Mouse (Mus musculus) left cerebral cortex, adult 11 months (tissue): ENCODE results near the gene Armc3.

ENCODE experiments used
- DNase-seq: peaks from one replicate; pipeline ENCODE4 v3.0.0; 2022; ENCODE audit warnings: low spot score

Gene Armc3

DNA sequence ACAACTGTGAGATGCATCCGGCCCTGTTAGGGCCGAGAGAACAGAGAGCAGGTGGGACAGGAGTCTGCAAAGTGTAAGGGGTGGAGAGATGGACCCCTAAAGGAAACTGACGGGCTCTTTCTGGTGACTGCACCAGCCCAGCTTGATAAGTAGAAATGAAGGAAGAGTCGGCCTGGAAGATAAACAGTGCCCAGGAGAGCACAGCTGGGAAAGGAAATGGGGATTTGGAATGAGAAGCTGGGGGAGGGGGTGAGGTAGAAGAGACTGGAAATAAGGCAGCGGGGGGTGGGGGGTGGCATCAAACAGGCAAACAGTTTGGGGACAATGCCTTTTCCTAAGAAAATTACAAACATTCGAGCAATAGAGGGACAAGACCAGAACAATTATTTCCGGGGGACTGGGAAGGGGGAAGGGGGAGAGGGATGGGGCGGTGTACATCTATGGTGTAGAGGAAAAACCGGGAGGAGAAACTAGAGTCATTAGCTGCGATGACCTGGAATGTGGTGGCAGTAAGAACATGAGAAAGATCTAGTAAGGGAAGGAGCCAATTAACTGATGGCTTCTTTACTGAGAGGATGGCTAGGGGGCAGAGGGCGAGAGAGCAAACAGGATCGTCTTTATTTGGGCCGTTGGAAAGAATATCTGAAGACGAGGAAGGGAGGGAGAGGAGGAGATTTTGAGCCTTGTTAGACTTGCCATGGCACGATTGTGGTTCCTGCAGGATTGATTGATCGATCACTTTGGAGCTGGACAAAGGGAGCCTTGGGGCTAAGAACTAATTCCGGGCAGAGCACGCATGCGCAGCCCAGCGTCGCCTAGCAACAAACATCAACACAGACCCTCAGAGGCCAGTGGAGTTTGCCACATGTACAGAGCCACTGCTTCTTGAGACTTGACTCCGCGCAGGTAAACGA, at the start of gene Armc3:
Gene Armc3 (plus strand): TSS at position 851 of the 914 bp plus-strand sequence.
- peak; percentile 30 for DNase-seq

DNA sequence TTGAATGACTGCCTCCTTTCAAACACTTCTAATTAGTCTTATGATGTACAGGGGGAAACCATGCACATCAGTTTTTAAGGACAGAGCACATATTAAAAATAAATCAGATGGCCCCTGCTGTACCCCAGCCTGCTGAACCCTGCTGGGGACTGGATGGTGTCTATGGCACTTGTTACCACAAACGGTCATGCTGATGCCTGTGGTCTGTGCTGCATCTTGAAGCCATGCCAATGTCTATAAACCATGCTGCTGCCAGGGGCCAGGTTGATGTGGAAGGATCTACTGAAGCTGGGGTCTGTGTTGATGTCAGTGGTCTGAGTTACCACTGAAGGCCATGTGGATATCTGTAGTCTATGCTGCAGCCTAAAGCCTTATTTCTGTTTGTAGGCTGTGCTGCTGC, 46.4 kb upstream of the Armc3 start:
- DNase-seq = no peak

DNA sequence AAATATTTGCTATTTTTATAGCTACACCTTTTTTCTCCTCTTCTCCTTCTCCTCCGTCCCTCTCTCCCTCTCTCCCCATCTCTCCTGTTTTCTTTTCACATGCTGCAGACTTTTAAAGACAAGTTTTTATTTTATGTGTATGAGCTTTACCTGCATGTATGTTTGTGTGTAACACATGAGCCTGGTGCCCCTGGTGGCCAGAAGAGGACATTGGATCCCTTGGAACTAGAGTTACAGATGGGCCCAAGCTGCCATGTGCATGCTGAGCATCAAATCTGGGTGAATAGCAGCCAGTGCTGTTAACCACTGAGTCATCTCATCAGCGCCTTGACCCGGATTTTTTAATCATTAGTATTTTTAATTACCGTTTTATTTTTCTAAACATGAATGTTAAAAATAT, 42.9 kb upstream of the Armc3 start:
- no peak for DNase-seq

DNA sequence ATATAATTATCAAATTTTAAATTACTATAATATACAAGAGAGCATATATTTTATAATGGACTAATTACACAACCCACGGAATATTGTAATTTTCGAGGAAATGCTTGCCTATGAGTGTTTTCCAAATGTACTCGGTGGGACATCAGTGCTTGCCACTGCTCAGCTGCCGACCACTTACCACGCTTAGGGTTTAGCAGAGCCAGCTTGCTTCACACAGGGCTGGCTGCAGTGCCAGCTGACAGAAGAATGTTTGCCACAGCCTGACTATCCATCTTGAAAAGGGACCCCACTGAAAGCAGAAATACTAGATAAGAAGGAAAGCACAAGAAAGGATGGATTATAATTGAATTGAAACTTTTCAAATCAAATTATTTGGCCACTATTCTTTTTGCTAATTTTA, 39.6 kb upstream of the Armc3 start:
- no peak for DNase-seq

DNA sequence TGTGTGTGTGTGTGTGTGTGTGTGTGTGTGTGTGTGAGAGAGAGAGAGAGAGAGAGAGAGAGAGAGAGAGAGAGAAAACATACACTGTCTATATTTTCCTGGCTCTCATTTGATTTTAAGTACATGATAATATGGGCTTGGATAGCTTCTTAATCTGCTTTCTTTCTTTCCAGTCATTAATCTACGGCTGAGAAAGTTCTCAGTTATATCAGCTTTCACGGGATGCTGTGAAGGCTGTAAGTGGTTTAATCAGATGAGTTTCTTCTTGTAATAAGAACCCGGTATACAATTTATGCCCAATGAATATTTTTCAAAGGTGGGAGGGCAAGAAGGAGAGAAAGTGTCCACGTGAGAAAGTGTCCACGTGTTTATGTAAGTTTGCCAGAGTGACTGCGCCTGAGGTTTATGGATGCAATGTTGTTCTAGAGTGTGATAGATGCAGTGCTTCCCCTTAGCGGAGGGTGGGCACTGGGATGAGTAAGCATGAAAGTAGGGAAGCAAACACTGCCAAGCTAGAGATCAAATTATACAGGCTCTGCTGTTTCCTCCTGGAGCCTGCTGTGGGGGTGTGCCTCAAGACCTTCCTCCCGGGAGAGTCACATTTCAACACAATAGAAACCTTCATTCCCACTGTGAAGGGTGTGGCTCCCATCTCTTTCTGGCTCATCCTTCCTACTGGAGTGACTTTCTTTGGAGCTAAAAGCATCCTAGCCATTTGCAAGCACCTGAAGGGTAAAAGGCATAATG, 38.6 kb upstream of the Armc3 start:
- no peak for DNase-seq

DNA sequence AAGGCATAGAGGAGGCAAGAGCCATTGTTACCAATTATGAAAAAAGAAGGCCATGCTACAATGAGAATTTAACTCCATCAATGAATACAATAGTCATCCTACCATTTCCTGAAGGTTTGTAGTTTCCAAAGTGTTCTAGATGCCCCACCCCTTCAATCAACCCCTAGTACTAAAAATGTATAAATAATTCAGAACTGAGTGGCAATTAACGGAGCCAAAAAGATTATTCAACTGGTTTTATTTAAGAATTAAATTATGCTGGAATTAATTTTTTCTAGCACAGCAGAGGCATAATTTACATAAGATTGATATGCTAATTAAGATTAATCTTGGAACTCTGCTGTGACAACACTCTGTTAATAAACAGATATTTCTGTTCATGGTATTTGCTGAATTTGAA, 34.9 kb upstream of the Armc3 start:
- no peak for DNase-seq

DNA sequence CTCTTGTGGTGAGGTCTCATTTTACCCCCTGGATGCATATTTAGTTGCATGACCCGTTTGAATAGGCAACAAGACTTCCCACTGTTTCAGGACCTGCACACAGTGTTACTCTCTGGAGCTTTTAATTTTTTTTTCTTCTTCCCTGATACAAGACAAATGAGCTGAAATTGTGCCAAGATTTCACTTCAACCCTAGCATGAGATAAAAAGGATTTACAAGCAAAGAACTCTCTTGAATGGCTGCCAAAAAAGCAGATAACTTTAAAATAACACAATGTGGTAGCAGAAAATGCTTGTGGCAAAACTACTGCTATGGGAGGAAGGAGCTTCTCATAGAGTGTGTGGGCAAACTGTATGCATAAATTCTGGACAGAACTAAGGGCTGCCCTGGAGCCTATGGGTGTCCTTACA, 22.3 kb upstream of the Armc3 start:
- no peak for DNase-seq

DNA sequence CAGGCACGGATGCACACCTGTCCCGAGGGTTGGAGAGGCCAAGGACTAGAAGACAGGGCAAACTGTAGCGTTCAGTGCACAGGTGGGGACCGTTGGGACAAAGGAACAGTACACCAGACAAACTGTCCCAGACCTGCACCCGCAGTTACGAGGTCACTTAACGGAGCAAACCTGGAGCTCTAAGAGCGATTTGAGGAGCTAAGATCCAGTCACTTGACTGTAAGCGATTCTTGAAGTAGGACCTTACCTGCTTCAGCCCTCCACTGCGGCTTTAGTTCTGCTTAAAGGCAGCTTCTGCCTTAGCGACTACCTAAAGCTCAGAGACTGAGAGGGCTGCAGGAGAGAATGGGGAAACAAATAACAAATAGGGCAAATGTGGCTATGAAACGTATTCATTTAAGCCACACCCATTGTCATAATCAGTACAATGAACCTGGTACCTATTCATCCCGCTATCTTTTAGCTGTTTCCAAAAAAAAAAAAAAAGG, 308 bp downstream of the Armc3 start:
- DNase-seq = no peak

DNA sequence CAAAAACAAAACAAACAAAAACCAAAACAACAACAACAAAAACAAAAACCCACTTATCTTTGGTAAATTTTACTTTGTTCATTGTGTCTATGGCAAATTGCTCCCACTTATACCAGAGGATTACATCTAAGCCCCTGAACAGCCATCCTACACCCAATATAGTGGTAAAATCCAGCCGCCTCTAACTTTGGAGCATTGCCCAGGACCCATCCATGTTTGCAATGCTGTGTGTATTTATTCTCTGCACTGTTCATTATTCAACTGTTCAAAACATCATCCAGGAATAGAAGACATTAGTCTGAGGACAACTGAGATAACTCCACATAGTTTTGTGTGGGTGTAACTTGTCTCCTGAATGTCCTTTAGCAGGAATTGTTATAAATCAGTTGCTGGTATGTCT, 1.0 kb downstream of the Armc3 start:
- DNase-seq = no peak

DNA sequence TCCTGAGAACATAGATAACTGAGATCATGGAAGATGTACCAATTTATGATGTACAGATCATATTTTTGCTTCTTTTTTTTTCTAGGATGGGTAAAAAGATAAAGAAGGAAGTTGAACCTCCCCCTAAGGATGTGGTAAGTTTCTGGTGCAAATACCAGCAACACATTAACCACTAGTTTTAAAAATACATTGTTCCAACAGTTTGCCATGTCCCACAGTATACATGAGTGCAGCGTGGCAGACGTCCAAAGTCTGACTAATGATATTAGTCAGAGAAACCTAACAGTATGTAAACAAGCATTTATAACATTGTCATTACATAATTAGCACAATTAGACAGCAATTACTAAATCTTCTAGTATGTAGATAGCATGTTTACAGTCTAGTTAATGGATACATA, 2.6 kb downstream of the Armc3 start:
- no peak for DNase-seq

DNA sequence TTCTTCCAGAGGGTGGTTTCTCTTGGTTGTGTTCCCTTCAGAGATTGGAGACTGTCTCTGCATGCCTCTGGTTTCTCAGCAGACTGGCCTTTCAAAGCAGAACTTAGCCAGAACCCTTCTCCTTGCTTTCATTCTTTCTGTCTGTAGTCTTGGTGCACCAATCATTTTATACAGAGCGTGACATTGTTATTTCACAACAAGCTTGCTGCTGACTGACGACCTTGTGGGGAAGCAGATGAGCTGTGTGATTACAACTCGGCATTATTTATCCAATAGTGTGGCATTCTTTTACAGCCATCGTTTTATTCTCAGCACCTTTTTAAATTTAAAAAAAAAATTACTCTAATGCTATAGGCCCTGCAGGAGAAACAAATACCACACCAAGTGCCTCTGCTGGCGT, 35.2 kb downstream of the Armc3 start:
- DNase-seq = no peak

DNA sequence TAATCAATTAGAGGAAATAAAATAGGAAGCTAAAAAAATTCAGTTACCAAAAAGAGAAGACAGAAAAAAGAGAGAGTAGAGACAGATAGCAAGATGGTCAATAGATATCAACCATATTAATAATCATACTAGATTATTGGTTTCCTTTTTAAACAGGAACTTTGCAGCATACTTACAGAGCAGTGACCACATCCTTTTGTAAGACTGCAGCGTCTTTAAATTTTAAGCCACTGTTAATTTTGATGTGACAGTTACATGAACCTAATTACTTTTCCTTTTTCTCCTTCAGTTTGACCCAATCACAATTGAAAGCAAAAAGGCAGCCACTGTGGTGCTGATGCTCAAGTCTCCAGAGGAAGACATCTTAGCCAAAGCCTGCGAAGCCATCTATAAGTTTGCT, 36.1 kb downstream of the Armc3 start:
- DNase-seq = no peak

DNA sequence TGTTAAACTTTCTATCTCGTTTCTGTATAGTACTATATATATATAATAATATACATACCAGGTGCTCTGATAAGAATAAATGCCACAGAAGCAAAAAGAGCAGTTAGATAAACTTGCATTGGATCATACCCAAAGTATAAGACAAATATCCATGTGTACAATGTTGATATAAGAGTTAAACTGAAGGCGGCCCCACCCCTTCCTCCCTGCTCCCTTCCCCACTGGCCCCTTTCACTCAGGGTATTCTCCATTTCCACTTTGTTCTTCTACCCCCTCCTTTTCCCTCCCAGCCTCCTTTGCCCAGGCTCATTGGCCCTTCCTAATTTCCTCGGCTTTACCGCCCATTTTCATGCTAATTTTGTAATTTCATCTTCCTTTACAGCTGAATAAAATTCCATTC, 36.5 kb downstream of the Armc3 start:
- no peak for DNase-seq

DNA sequence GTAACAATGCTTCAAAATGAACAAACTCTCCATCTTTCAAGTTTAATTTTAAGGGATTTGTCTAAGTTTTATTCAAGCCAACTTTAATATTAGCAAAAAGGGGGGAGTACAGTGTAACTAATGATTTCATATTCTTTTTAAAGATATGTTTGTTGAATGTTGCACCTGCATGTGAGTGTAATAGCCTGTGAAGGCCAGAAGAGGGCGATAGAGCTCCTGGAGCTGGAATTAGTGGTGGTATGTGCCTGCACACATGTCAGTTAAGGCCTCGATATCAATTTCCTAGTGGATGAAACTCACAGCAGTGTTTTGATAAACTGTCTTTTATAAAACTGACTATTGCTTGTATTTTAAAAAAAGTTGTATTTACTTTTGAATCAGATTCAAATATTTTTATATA, 39.7 kb downstream of the Armc3 start:
- no peak for DNase-seq

DNA sequence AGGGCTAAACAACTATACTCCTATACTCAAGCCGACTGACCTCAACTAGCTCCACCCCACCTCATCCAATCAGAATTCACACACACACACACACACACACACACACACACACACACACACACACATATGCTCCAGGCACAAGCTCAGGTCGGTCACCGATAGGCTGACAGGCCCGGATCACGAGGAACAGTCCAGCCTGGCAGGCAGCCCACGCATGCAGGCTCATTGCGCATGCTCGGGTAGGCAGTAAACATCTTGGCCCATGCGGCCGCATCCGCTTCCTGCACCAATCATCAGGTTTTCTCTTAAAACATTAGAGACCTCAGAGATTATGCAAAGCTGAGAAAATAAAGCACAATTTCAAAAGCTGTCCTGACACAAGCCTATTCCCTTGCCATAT, 50.5 kb downstream of the Armc3 start:
- no peak for DNase-seq

DNA sequence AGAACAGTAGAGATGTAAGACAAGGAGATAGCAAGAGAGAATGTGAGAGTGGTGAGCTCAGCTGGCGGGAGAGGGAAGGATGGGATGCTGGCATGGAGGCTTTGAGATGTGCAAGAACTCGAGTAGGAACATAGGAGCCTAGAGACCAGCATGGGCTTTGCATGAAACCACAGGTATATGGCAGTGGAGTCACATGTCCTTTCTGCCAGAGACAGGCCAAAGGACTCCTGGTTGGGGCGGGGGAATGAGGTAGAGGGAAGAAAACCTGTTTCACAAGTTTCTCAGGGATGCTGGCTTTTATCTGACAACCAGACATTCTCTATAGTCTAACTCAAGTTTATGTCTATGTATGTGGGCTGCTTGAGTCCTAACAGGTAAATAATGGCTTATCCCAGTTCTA, 55.9 kb downstream of the Armc3 start:
- no peak for DNase-seq

DNA sequence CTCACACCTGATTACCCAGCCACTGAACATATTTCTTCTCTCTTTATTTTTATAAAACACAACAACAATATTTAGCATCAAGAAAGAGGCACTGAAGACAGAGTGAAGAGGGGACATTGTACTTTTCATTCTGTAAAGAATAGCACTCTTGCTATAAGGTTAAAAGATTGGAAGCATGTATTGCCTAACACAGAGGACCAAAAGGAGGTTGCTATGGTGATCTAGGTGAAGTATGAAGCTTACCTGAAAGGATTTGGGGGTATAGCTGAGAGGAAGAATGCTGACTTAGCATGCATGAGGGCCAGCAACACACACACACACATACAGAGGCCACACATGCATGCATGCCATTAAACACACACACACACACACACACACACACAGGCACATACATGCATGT, 58.2 kb downstream of the Armc3 start:
- no peak for DNase-seq

DNA sequence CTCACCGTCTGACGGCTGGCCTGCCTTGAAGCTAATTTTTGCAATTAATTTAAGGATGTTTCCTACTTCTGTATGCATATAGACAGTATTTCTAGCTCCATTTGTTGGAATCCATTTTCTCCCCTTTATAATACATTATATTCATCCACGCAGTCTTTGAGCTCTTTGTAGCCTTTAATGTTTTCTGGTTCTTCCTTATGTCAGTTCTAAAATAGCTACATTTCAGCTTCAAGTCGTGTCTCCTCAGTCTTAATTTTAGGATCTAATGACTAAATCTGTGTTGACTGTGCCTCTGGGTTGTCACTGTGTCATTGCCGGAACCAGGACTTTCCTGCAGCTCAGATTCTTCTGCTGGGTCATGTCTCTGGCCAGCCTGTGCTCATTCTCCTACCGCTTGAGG, 61.3 kb downstream of the Armc3 start:
- no peak for DNase-seq

DNA sequence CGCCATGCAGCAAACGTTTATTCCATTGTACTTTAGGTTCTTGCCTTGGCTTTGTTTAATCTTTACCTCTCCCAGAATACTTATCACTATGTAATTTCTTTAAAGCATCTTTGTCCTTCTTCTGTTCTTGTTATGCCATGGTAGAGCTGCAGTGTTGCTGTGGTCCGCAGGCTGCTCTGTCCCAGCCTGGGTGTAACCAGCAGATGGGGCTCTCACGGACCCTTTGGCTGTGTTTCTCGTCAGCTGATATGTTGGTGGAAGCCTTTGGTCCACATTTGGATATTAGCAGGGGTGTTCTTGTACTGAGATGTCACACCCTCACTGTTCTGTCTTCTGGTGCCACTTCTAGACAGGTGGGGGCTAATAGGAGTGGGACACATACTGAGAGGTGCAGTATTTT, 64.3 kb downstream of the Armc3 start:
- DNase-seq = no peak

DNA sequence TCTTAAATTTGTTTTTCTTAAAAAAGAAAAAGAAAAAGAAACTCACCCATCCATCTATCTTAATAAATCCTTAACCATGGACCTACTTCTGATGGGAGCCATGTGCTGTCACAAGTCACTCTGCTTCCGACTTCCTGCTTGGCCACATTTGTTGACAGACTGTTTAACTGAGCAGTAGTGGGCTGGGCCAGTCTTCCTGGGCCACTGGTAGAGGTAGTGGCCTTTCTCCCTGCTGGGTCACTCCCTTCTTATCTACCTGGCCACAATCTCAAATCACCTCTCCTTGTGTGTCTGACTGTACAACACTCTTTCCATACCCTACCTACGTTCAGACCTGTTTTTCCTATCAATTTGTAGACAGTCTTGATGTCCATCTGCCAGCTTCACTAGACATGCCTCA, 66.7 kb downstream of the Armc3 start:
- no peak for DNase-seq

DNA sequence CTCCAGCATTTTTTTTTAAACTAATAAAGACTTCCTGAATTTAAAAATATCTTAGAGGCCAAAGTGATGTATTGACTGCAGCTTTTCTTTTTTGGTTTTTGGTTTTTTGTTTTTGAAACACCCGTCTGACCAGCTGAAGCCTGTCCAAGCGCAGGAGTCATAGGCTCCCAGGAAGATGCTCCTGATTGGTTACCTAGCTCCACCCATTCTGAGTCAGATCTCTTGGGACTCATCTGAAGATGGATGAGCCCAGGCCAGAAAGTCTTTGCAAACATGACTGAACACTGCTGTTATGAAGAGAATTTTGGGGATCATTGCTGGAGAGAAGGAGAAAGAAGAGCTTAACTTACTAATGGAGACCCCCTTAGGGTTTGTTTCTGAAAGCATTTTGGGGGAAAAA, 68.3 kb downstream of the Armc3 start:
- no peak for DNase-seq

DNA sequence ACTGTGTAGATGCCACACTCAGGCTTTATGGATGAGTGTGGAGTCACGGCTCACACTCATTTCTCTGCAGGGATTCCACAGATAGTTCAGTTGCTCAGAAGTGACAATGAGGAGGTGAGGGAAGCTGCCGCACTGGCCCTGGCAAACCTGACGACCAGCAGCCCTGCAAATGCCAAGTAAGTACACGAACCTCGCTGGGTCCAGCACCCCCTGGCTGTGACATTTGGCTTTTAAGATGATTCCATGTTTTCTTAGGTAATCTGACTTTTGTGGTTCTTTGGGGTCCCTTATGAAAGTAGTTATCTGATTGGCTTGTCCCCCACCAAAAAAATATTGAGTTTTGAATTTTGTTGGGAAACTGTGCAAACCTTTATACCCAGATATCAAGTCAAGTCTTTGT, 70.9 kb downstream of the Armc3 start:
- no peak for DNase-seq

DNA sequence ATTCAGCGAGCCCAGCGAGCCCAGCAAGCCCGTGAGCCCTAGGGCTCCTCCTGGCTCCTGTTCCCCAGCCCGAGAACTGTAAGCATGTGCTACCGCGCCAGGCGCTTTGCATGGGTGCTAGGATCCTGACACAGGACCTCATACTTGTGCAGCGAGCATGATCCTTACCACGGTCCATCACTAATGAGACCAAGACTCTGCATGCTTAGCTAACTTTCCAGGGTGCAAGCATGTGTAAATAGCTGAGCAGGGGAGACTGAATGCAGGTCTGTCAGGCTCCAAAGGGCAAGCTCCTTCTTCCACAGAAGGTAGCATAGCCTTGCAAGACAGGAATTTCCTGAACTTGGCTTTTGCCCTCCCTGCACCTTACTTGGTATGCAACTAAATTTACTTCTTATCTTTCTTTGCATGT, 71.6 kb downstream of the Armc3 start:
- no peak for DNase-seq
